Mouse (Mus musculus): ENCODE measurements around the gene Opcml. TPM values are rescaled to one million over a fixed set of nuclear protein-coding genes. Genes with fewer than 3 reads are reported as not detected.

The Opcml gene
- polyA plus RNA-seq, 1 experiment = 0.06 TPM

DNA sequence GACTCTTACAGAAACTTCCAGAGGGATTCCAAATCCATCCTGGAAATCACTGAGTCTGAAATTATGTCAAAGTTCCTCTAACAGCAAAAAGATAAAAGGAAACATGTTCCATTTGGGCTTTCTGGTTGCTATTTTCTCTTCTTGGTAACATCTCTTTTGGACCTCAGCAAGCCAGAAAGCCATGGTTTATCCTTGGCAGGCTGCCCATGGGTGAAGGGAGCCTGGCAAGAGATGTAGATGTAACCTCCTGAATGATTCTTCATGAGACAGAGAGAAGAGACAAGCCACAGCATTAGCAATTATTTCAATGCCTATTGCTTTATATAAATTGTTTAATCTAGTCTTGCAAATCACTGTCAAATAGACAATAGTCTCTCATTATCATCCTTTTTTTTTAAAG lies 274.6 kb downstream of the Opcml start:
- Histone ChIP-seq H3K79me3 (ENCODE audit: low read depth) (no peaks in the 10 kb centered on the region), H3K4me3 (ENCODE audit: insufficient read depth, poor library complexity, severe bottlenecking) (no peak overlapping the region), H3ac (ENCODE audit: control insufficient read depth, insufficient read length, low read depth) (no peak overlapping the region), H3K36me3 (ENCODE audit: control insufficient read depth, insufficient read depth) (no peaks in the 10 kb centered on the region), H3K79me2 (ENCODE audit: control insufficient read depth, insufficient read depth) (no peaks in the 10 kb centered on the region), H3K27me3 (ENCODE audit: control insufficient read depth, insufficient read depth, insufficient read length) (no peaks in the 10 kb centered on the region)
- TF ChIP-seq MYOD1 (IDR thresholded peaks at IDR 0.05; ENCODE audit: control insufficient read depth, insufficient read length, low read depth) (no peak), FOSL1 (IDR thresholded peaks at IDR 0.05; ENCODE audit: insufficient read depth, low read length, poor library complexity, severe bottlenecking) (no peak), MYOG (IDR thresholded peaks at IDR 0.05; ENCODE audit: control insufficient read depth, extremely low read depth, insufficient read length) (no peak), CTCF (IDR thresholded peaks at IDR 0.05; ENCODE audit: control insufficient read depth, insufficient read depth, insufficient read length) (no peak), USF1 (IDR thresholded peaks at IDR 0.05; ENCODE audit: low read depth) (no peak)

DNA sequence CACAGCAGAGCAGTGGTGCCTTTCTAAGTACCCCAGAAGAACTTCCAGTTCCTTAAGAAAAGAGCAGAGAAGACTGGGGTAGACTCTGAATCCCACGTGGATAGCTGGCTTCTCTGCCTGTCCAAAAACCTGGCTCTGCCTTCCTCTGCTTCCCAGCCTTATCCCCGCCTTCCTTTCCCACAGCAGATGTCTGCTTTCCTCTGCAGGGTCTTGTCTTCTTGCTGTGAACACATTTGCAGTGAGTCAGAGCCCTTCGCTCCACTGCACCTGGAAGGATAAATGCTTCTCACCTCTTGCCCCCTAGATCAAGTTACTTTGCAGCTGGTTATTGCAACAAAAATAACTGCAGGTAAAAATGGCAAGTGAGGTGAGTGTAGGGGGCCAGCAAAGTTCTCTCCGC lies 290.1 kb downstream of the Opcml start:
- Histone ChIP-seq H3ac (ENCODE audit: control insufficient read depth, insufficient read length, low read depth) (no peak overlapping the region), H3K79me2 (ENCODE audit: control insufficient read depth, insufficient read depth) (no peaks in the 10 kb centered on the region), H3K27me3 (ENCODE audit: control insufficient read depth, insufficient read depth, insufficient read length) (no peaks in the 10 kb centered on the region), H3K4me3 (ENCODE audit: insufficient read depth, poor library complexity, severe bottlenecking) (no peak overlapping the region), H3K79me3 (ENCODE audit: low read depth) (no peaks in the 10 kb centered on the region), H3K36me3 (ENCODE audit: control insufficient read depth, insufficient read depth) (no peaks in the 10 kb centered on the region)
- no peak for TF ChIP-seq FOSL1 (IDR thresholded peaks at IDR 0.05; ENCODE audit: insufficient read depth, low read length, poor library complexity, severe bottlenecking)
- TF ChIP-seq MAX (IDR thresholded peaks at IDR 0.05) = no peak
- no peak for TF ChIP-seq USF1 (IDR thresholded peaks at IDR 0.05; ENCODE audit: low read depth)
- no peak for TF ChIP-seq CTCF (IDR thresholded peaks at IDR 0.05; ENCODE audit: control insufficient read depth, insufficient read depth, insufficient read length)
- TF ChIP-seq MYOD1 (IDR thresholded peaks at IDR 0.05; ENCODE audit: control insufficient read depth, insufficient read length, low read depth) = no peak
- TF ChIP-seq CEBPB (IDR thresholded peaks at IDR 0.05; ENCODE audit: low read depth) = no peak
- TF ChIP-seq MYOG (IDR thresholded peaks at IDR 0.05; ENCODE audit: control insufficient read depth, extremely low read depth, insufficient read length) = no peak

- H3K27me3 ChIP-seq (ENCODE audit: control insufficient read depth, insufficient read depth, insufficient read length) = no peaks in the 10 kb centered on the region
- no peak for TF ChIP-seq FOSL1 (IDR thresholded peaks at IDR 0.05; ENCODE audit: insufficient read depth, low read length, poor library complexity, severe bottlenecking)
- no peak for TF ChIP-seq CEBPB (IDR thresholded peaks at IDR 0.05; ENCODE audit: low read depth)
- no peak for TF ChIP-seq MYOD1 (IDR thresholded peaks at IDR 0.05; ENCODE audit: control insufficient read depth, insufficient read length, low read depth)
- TF ChIP-seq MYOG (IDR thresholded peaks at IDR 0.05; ENCODE audit: control insufficient read depth, extremely low read depth, insufficient read length) = no peak
- TF ChIP-seq MAX (IDR thresholded peaks at IDR 0.05) = no peak
- no peak for TF ChIP-seq USF1 (IDR thresholded peaks at IDR 0.05; ENCODE audit: low read depth)
- no peak for TF ChIP-seq CTCF (IDR thresholded peaks at IDR 0.05; ENCODE audit: control insufficient read depth, insufficient read depth, insufficient read length)
Observed at GRCm38 (mm10) chr9:28083754-28084153, 293.2 kb downstream of the Opcml start.

GRCm38 (mm10) chr9:28084273-28084726 lies 293.7 kb downstream of the Opcml start:
- no peak overlapping the region for H3ac ChIP-seq (ENCODE audit: control insufficient read depth, insufficient read length, low read depth)
- TF ChIP-seq MYOD1 (IDR thresholded peaks at IDR 0.05; ENCODE audit: control insufficient read depth, insufficient read length, low read depth) = no peak
- TF ChIP-seq MYOG (IDR thresholded peaks at IDR 0.05; ENCODE audit: control insufficient read depth, extremely low read depth, insufficient read length) = no peak
- TF ChIP-seq CTCF (IDR thresholded peaks at IDR 0.05; ENCODE audit: control insufficient read depth, insufficient read depth, insufficient read length) = no peak
- TF ChIP-seq FOSL1 (IDR thresholded peaks at IDR 0.05; ENCODE audit: insufficient read depth, low read length, poor library complexity, severe bottlenecking) = no peak
- TF ChIP-seq USF1 (IDR thresholded peaks at IDR 0.05; ENCODE audit: low read depth) = no peak
- TF ChIP-seq CEBPB (IDR thresholded peaks at IDR 0.05; ENCODE audit: low read depth) = no peak
- TF ChIP-seq MAX (IDR thresholded peaks at IDR 0.05) = no peak
- no peaks in the 10 kb centered on the region for H3K27me3 ChIP-seq (ENCODE audit: control insufficient read depth, insufficient read depth, insufficient read length)
- no peak overlapping the region for H3K4me3 ChIP-seq (ENCODE audit: insufficient read depth, poor library complexity, severe bottlenecking)
- H3K79me3 ChIP-seq (ENCODE audit: low read depth) = no peaks in the 10 kb centered on the region
- no peaks in the 10 kb centered on the region for H3K36me3 ChIP-seq (ENCODE audit: control insufficient read depth, insufficient read depth)
- H3K79me2 ChIP-seq (ENCODE audit: control insufficient read depth, insufficient read depth) = no peaks in the 10 kb centered on the region

More at GRCm38 (mm10) chr9:28083754-28084153, 293.2 kb downstream of the Opcml start:
- H3K79me2 ChIP-seq (ENCODE audit: control insufficient read depth, insufficient read depth) = no peaks in the 10 kb centered on the region
- no peaks in the 10 kb centered on the region for H3K79me3 ChIP-seq (ENCODE audit: low read depth)
- no peak overlapping the region for H3K4me3 ChIP-seq (ENCODE audit: insufficient read depth, poor library complexity, severe bottlenecking)
- H3K36me3 ChIP-seq (ENCODE audit: control insufficient read depth, insufficient read depth) = no peaks in the 10 kb centered on the region
- no peak overlapping the region for H3ac ChIP-seq (ENCODE audit: control insufficient read depth, insufficient read length, low read depth)

- Histone ChIP-seq H3K36me3 (ENCODE audit: control insufficient read depth, insufficient read depth) (no peaks in the 10 kb centered on the region), H3K27me3 (ENCODE audit: control insufficient read depth, insufficient read depth, insufficient read length) (no peaks in the 10 kb centered on the region), H3K79me3 (ENCODE audit: low read depth) (no peaks in the 10 kb centered on the region), H3ac (ENCODE audit: control insufficient read depth, insufficient read length, low read depth) (no peak overlapping the region), H3K79me2 (ENCODE audit: control insufficient read depth, insufficient read depth) (no peaks in the 10 kb centered on the region), H3K4me3 (ENCODE audit: insufficient read depth, poor library complexity, severe bottlenecking) (no peak overlapping the region)
- no peak for TF ChIP-seq CTCF (IDR thresholded peaks at IDR 0.05; ENCODE audit: control insufficient read depth, insufficient read depth, insufficient read length)
- no peak for TF ChIP-seq MYOG (IDR thresholded peaks at IDR 0.05; ENCODE audit: control insufficient read depth, extremely low read depth, insufficient read length)
- TF ChIP-seq FOSL1 (IDR thresholded peaks at IDR 0.05; ENCODE audit: insufficient read depth, low read length, poor library complexity, severe bottlenecking) = no peak
- TF ChIP-seq USF1 (IDR thresholded peaks at IDR 0.05; ENCODE audit: low read depth) = no peak
- no peak for TF ChIP-seq MYOD1 (IDR thresholded peaks at IDR 0.05; ENCODE audit: control insufficient read depth, insufficient read length, low read depth)
- no peak for TF ChIP-seq MAX (IDR thresholded peaks at IDR 0.05)
- TF ChIP-seq CEBPB (IDR thresholded peaks at IDR 0.05; ENCODE audit: low read depth) = no peak
Observed at GRCm38 (mm10) chr9:28091395-28091794, 300.8 kb downstream of the Opcml start.

DNA sequence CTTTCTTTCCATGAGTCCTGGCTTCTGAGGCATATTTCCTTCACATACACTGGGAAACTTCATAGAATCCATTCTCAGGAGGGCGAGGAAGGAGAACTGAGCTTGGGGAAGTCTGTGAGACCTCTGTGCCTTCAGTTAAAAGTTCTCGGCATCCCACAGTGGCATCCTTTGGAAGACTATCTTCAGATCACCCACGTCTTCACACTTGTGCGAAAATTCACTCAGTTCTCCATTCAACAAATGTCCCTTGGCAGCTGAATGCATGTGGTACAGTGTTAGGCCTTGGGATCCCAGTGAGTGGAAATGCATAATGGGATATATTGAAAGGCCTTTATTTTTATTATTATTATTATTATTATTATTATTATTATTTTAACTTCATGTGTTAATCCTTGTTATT lies 304.1 kb downstream of the Opcml start:
- Histone ChIP-seq H3K79me3 (ENCODE audit: low read depth) (no peaks in the 10 kb centered on the region), H3K4me3 (ENCODE audit: insufficient read depth, poor library complexity, severe bottlenecking) (no peak overlapping the region), H3K27me3 (ENCODE audit: control insufficient read depth, insufficient read depth, insufficient read length) (no peaks in the 10 kb centered on the region), H3K79me2 (ENCODE audit: control insufficient read depth, insufficient read depth) (no peaks in the 10 kb centered on the region), H3ac (ENCODE audit: control insufficient read depth, insufficient read length, low read depth) (no peak overlapping the region), H3K36me3 (ENCODE audit: control insufficient read depth, insufficient read depth) (no peaks in the 10 kb centered on the region)
- TF ChIP-seq CTCF (IDR thresholded peaks at IDR 0.05; ENCODE audit: control insufficient read depth, insufficient read depth, insufficient read length) (no peak), USF1 (IDR thresholded peaks at IDR 0.05; ENCODE audit: low read depth) (no peak)
